Comparison of ENCODE assay signal across 19 mouse cellular contexts in the genomic region with DNA sequence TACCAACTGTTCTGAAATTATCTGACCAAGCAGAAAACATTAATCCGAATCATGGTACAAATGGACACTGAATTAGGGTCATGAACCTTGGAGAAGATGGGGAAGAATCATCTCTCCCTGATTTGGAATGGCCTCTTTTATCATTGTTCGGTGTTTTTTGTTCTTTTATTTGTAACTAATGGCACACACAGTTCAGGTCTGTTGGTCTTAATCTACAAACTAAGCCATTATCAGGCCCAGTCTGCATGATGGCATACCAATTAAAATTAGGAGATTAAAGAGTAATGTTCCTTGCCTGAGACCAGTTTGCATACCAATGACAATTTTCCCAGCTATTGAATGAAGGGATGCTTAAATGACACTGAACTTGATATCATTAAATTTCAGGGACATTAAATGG.
"Had no signal": no experiment of that assay in that cellular context is flagged by ENCODE, and none has a peak within 500 bp of the region (broad histone marks: within the 10 kb centered on the region; RNA-seq: fewer than 3 reads in every experiment).

No protein-coding gene starts in this region.

- ATAC-seq: lung, postnatal 0 days; midbrain, embryonic 13.5 days; midbrain, embryonic 16.5 days had no signal

- H3K4me1 ChIP-seq: lung, embryonic 15.5 days; megakaryocyte, embryonic 14.5 days; midbrain, embryonic 13.5 days had no signal

- H3K36me3 ChIP-seq: lung, embryonic 15.5 days; midbrain, embryonic 13.5 days had no signal

- H3K27me3 ChIP-seq: lung, embryonic 15.5 days; megakaryocyte, embryonic 14.5 days; midbrain, embryonic 13.5 days had no signal

- DNase-seq: lung, adult 2 months; lung, postnatal 14 days; lung, postnatal 36 days; right cerebral cortex, adult 18-20 months; right cerebral cortex, postnatal 25 days; right cerebral cortex, postnatal 4 days; spleen, adult 18-20 months; thymus, adult 18-20 months; thymus, postnatal 14 days; thymus, postnatal 36 days had no signal

- H3K4me3 ChIP-seq: lung, embryonic 15.5 days; megakaryocyte, embryonic 14.5 days; midbrain, embryonic 13.5 days; myocyte had no signal

- H3K9me3 ChIP-seq: lung, embryonic 15.5 days; megakaryocyte, embryonic 14.5 days had no signal

- H3K9ac ChIP-seq: liver, embryonic 14.5 days; lung, embryonic 15.5 days; midbrain, embryonic 13.5 days had no signal

- H3K27ac ChIP-seq: liver, embryonic 14.5 days; lung, embryonic 15.5 days; macrophage; midbrain, embryonic 13.5 days had no signal

- H3K4me2 ChIP-seq: lung, embryonic 15.5 days; midbrain, embryonic 11.5 days; midbrain, embryonic 13.5 days had no signal
